Mouse (Mus musculus): ENCODE results near the gene Ptpn22.

Gene Ptpn22

GRCm38 (mm10) chr3:103857977-103858563 is 1.5 kb upstream of the Ptpn22 start:
- in situ Hi-C loops (cut with MboI, MseI), result no loop called here

GRCm38 (mm10) chr3:103859851-103860391 is 326 bp downstream of the Ptpn22 start:
- in situ Hi-C loops (cut with MboI, MseI), result no loop called here

GRCm38 (mm10) chr3:103862721-103863220 is 3.2 kb downstream of the Ptpn22 start:
- in situ Hi-C loops (cut with MboI, MseI), result no loop called here

DNA sequence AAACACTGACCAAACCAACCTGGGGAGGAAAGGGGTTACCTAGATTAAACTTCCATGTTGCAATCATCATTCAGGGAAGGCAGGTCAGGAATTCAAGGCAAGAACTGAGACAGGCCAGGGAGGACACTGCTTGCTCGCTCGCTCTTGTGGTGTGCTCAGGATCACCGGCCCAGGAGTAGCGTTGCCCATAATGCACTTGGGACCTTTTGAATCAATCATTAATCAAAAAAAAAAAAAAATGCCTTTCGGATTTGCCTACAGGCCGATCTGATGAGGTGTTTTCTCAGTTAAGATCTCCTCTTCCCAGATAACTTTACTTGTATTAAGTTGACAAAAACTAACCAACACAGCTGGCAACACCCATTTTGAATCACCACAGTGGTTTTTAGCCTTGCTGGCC is 4.6 kb downstream of the Ptpn22 start:
- in situ Hi-C loops (cut with MboI, MseI), result no loop called here

DNA sequence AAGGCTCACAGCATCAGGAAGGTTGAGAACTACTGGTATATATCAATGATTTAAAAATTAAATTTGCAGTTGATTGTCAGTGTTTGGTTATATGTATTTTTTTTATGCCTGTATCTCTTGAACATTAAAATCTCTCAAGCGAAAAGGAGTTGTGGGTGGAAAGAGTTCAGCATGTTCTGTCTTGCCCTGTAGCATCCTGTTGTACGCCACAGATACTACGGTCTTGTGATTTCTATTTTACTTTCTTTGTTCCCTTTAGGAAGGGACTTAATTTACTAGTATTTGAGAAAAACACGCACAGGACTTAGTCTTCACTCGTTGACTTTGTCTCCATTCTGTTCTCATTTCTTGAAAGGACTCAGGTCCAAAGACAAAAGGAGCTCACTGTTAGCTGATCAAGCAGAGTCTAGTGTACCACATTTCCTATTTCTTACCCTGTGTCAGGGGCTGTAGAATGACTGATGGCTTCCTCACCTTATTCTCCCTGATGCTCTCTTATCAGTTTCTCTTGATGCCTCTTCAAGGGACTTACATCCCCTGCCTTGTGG is 7.9 kb downstream of the Ptpn22 start:
- in situ Hi-C loops (cut with MboI, MseI), result no loop called here

GRCm38 (mm10) chr3:103868008-103868407 is 8.4 kb downstream of the Ptpn22 start:
- in situ Hi-C loops (cut with MboI, MseI), result no loop called here

DNA sequence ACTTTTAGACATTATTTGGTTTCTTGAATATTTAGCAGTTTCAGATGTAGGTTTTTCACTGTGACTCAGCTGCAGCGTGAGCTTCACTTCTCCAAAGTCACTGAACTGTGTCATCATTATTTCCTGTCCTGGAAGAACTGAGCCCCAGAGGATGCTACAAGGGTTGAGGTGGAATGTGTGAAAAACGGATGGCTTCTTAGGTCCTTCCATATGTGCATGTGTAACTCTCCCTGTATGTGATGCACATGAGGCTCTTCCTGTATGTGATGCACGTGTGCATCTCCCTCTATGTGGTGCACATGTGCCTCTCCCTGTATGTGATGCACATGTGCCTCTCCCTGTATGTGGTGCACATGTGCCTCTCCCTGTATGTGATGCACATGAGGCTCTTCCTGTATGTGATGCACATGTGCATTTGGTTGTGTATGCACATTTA is 13.1 kb downstream of the Ptpn22 start:
- in situ Hi-C loops (cut with MboI, MseI), result no loop called here

DNA sequence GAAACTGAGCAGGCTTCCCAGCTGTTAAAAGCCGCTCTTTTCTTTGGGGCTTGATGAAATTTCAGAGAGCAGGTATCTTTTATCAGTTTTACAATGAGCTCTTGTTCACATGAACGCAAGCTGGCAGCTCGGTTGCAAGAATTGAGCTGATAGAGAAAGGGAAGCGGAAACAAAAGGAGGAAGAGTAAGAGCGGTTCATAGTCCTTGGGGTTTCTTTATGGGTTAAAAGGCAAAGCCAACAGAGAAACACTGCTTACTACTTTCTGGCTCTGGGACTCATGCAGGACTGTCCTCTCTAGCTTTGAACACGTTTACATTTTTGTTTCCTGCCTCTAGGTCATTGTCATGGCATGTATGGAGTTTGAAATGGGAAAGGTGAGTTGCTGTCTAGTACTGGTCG is 14.7 kb downstream of the Ptpn22 start:
- in situ Hi-C loops (cut with MboI, MseI), result no loop called here

- in situ Hi-C loops (cut with MboI, MseI), result loop anchor here (5.0 to 10.0 kb wide), 2 partner anchors 34 to 831 kb away; partner anchors contain the start of gene Nras
These were observed 26.4 kb downstream of the Ptpn22 start for GRCm38 (mm10) chr3:103885946-103886345.

DNA sequence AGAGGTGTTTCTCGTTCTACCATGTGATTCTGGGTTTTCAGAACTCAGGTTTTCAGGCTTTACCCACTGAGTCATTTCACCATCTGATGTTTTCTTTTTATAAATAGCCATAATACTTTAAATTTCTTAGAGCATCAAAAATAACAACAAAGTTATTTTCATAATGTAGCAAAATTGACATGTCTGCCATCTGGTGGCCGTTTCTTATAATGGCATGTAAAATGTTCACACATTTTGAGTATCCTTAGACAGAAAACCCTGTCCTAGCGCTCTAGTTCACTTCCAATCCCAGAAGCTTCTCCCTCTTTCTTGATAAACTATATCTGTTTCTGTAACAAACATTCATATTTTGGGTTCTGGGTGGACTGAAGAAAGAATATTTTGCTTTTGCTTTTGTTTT is 28.0 kb downstream of the Ptpn22 start:
- in situ Hi-C loops (cut with MboI, MseI), result loop anchor here (5.0 to 10.0 kb wide), 2 partner anchors 35 to 833 kb away; partner anchors contain the start of gene Nras

GRCm38 (mm10) chr3:103893374-103893773 is 33.8 kb downstream of the Ptpn22 start:
- in situ Hi-C loops (cut with MboI, MseI), result no loop called here

- in situ Hi-C loops (cut with MboI, MseI), result no loop called here
These were observed 45.1 kb downstream of the Ptpn22 start for GRCm38 (mm10) chr3:103904705-103905104.

GRCm38 (mm10) chr3:103907335-103908030 is 47.9 kb downstream of the Ptpn22 start:
- in situ Hi-C loops (cut with MboI, MseI), result no loop called here

GRCm38 (mm10) chr3:103908781-103909180 is 49.2 kb downstream of the Ptpn22 start:
- in situ Hi-C loops (cut with MboI, MseI), result no loop called here

DNA sequence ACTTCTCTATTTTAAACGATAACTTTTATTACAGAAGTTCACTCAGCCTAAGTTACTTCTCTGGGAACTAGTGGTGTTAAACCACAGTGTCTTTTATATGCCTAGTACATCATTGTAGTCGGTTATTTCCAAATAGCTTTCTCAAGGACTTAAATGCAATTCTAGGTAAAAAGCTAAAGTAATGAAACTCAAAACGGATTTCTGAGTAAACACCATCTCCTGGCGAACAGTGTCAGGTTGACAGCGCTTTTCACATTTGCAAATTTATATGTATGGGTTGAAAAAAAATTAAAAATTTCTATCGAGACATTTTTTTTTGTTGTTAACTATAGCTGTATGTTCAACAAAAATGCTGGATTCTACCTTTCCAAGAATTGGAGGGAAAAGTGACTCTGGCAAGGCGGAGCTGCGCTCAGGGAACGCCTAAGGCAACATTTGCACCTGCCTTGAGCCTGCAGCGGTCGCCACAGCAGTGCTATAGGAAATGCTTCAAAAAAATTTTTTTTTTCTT is 53.9 kb downstream of the Ptpn22 start:
- in situ Hi-C loops (cut with MboI, MseI), result no loop called here

- in situ Hi-C loops (cut with MboI, MseI), result no loop called here
These were observed 54.5 kb downstream of the Ptpn22 start, which contains the start of gene Rsbn1 for GRCm38 (mm10) chr3:103914010-103914669. TSS of gene Rsbn1 (plus strand) at chr3:103914120.

GRCm38 (mm10) chr3:103914732-103915508 is 55.3 kb downstream of the Ptpn22 start:
- in situ Hi-C loops (cut with MboI, MseI), result no loop called here

- in situ Hi-C loops (cut with MboI, MseI), result no loop called here
These were observed 55.9 kb downstream of the Ptpn22 start for GRCm38 (mm10) chr3:103915509-103915896.

GRCm38 (mm10) chr3:103916205-103916838 is 56.7 kb downstream of the Ptpn22 start:
- in situ Hi-C loops (cut with MboI, MseI), result no loop called here

- in situ Hi-C loops (cut with MboI, MseI), result no loop called here
These were observed 57.2 kb downstream of the Ptpn22 start for GRCm38 (mm10) chr3:103916839-103917237.

All from regulatory T cell (primary cell).